Mouse (Mus musculus) megakaryocyte-erythroid progenitor cell, adult 5-6 weeks (primary cell): Measurements from ENCODE around the gene Kiss1r. TPM values are rescaled to one million over a fixed set of nuclear protein-coding genes. Genes with fewer than 3 reads are reported as not detected.
A peak's percentile ranks its signal among the peaks of the same experiment; 100 is the strongest.
"Not testable (repeated sequence)": the region's sequence is repeated elsewhere in the genome, so short reads cannot be mapped to it uniquely, and the experiment has no call there.

ENCODE experiments used
- ATAC-seq: replicated peaks from 2 replicates; pipeline ENCODE4 v1.8.0; 2016; ENCODE audit warnings: mild to moderate bottlenecking, inconsistent platforms; ENCODE audit not compliant: severe bottlenecking, poor library complexity, low FRiP score, low TSS enrichment
- total RNA-seq, 2 experiments: library from RNA; stranded (forward) in 1 of 2; stranded (reverse) in 1 of 2; fragments of 200-1000, 215-1000 nt in 1 of 2; fragments of >200 nt in 1 of 2; fragmentation: Nextera tagmentation in 1 of 2; gene quantifications; 2 replicates each; pipeline ENCODE4 v1.2.3; 2014 to 2017

Kiss1r gene
- total RNA-seq (2014; fragmentation: Nextera tagmentation) (0.31 TPM in 1 of 2 replicates, not detected in the other), total RNA-seq (2017) (2.2 TPM in 1 of 2 replicates, not detected in the other)

DNA sequence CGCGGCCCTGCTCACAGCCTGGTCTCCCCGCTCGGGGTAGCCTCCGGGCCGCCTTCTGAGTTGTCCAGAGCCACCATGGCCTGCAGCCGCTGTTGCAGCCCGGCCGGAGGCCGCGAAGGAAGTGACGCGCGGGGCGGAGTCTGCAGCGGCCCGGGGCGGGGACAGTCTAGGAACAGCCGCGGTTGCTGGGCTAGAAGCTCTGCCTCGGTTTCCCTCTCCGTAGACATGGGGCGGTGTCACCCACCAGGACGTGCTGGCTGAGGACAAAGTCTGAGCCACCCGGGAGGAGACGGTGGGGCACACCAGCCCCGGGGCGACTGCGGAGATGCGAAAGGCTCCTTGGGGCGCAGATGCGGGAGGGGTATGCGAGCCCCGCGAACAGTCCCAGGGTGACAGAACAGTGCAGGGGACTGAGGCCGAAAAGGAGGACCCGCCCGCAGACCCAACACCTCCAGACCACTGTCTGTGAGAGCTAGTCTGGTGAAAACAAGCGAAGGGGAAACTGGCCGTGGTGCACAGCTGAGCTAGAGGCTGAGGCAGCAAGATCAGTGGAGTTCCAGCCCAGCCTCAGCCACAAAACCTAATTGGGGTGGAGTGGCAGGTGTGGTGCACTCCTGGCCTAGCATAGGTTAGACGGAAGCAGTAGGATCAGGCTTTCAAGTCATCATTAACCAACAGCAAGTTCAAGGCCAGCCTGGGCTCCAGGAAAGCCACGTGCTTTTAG is at the start of gene Kiss1r:
TSS of gene Kiss1r (plus strand) at position 164 of the 724 bp plus-strand sequence.
- peak; percentile 50 for ATAC-seq

DNA sequence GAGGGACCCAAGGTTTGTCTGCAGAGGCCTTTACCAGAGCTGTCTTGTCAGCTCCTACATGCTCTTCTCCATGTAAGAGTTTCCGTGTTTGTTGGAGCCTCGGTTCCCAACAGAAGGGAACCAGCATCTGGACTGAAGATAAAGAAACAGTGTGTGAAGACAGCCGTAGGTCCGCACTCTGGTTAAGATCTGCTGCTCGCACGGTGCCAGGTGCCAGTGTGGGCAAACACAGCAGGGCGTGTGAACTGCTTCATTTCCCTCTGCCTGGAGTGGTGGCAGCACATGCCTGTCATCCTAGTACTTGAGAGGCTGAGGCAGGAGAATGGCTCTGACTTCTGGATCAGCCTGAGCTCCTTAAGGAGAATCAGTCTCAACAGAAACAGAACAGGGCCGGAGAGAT is 44.9 kb upstream of the Kiss1r start:
- no peak for ATAC-seq

DNA sequence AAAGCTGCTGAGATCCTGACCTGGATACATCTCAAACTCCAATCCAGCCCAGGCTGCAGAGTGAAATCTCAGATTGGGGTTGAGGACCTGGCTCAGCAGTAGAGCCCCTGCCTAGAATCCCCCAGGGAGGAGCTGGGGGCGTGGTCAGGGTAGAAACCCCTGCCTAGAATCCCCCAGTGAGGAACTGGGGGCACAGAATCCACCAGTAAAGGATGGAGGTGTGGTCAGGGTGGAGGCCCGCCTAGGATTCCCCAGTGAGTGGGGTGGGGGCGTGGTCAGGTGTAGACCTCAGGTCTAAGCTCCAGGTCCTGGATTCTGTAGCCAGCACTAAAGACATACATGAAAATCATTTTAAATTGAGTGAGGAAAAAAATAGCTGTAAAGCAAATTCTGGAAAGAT is 43.9 kb upstream of the Kiss1r start:
- no peak for ATAC-seq

DNA sequence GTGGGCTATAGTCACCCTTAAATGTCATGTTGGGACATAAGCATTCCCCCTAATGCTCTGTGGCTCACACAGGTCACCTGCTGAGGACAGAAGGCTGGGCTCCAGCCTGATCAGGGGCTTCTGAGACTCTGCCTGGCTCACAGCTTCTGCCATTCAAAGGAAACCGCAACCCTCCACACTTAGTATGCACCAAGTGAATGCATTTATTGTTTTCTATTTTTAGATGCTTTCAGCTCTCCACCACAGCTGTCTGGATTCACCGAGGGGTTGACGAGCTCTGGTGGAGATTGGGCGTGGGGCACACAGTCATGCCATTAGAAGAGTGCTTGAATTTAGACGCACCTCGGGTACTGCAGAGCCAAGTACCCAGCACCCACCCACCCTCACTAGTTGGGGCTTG is 43.5 kb upstream of the Kiss1r start:
- ATAC-seq = no peak

DNA sequence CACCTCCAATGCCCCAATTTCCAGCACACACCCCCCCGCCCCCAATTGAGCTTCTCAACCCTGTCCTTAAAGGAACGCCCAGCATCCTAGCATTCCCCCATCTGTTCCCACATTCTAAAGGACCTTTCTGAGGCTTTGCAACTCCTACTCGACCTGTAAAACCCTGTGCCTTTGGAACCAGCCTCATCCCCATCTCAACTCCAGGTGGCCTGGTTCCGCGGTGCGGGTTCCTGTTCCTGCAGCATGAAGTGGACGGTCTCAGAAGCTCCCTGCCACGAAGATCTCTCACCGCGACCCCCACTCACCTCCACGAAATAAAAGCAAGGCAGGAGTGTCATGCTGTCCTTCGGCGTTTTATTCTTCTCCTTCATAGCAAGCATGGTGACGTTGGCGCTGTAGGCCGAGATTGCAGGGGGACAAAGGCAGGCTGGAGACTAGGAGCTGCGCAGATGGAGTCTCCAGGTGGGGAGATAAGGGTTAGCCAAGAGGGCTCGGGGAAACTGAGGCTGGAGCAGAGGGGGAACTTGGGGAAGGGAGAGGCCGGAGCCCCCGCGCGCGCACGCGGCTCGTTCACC is 43.0 kb upstream of the Kiss1r start:
- ATAC-seq = no peak

DNA sequence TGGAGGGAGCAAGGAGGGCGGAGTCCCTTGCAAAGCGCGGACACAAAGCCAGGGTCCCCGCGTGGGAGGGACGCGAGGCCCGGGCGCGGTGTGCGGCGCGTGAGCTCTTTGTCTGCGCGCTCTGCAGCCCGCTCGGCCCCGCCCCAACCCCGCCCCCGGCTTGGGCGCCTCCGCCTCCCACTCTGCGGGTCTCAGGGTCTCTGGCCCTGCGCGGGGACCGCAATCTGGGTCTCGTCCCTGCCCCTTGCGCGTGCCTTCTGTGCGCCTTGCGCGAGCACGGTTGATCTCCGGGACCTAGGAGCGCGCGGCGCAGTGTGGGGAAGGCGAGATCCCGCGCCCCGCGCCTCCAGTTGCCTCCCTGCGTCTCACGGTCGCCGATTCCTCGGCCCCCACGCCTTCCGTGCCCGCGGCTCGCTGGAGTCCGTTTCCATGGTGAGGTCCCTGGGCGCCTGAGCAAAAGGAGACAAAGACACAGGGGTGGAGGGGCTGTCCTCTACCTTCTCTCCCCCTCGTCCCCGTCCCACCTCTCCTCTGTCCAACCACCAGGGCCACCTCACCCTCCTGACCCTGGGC is 42.4 kb upstream of the Kiss1r start, which contains the start of the genes Prtn3 and Plppr3:
TSS of gene Prtn3 (plus strand) at position 187 of the 573 bp plus-strand sequence.
TSS of gene Plppr3 (minus strand) at position 345 of the 573 bp plus-strand sequence.
- 0 out of 2 replicates have a peak, but pooled peaks have one; percentile 17 for ATAC-seq

DNA sequence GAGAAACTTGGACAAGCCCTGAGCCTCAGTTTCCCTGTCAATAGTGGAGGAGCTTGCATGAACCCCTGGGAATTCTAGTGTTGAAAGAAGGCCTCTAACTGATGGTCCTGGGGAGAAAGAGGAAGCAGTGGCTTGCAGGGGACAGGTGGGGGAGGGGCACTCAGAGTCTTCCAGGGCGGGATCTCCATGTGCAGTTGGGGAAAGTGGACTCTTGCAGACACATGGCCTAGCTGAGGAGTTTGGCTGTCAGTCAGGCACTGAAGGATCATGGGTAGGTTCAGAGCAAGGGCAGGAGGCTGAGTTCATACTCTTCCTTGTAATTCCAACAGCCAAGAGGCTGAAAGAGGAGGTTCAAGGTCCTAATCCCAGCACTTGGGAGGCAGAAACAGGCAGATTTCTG is 39.6 kb upstream of the Kiss1r start:
- no peak for ATAC-seq

DNA sequence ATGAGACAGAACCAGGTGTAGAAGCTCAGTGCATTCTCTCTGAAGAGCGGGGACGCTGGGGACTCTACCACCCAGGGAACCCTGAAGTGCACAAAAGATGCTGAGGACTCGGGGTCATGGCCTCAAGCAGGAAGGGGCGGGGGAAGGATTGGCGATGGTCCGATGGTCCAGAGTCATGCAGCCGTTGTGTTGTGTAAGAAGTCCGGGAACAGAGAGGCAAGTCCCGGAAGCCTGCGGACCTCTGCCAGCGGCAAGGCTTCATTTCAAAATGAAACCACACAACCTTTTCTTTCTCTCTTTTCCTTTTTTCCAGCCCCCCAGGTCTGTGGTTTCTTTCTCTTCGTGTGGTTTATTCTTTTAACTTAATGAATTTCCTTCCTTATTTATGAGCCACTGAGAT is 39.0 kb upstream of the Kiss1r start:
- no peak for ATAC-seq

DNA sequence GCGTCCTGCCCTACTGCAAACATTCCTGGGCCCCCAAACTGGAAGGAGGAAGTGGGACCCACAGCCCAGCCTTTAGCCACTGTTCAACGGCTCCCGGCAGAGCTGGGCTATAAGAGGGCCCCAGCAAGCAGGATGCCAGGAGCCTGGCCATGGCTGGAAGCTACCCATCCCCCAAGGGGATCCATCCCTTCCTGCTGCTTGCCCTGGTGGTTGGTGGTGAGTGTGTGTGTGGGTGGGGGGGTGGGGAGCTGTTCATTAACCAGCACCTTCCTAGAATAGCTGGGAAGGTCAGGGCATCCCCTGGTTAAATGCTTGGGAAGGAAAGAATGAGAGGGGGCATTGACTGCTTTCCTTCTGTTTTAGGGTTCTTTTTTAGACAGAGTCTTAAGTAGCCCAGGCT is 37.2 kb upstream of the Kiss1r start:
- no peak for ATAC-seq

DNA sequence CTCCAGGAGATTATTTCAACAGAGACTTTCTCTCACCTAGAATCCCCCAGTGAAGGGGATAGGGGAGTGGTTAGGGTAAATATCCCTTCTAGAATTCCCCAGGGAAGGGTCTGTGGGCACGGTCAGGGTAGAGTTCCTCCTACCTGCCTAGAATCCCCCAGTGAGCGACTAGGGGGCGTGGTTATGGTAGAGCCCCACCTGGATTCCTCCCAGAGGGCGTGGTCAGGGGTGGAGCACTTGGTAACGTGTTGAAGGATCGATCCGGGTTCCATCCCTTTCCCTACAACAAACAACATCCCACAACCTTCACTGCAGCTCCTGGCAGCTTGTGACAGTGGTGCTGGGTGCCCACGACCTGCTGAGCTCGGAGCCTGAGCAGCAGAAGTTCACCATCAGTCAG is 36.0 kb upstream of the Kiss1r start:
- no peak for ATAC-seq

DNA sequence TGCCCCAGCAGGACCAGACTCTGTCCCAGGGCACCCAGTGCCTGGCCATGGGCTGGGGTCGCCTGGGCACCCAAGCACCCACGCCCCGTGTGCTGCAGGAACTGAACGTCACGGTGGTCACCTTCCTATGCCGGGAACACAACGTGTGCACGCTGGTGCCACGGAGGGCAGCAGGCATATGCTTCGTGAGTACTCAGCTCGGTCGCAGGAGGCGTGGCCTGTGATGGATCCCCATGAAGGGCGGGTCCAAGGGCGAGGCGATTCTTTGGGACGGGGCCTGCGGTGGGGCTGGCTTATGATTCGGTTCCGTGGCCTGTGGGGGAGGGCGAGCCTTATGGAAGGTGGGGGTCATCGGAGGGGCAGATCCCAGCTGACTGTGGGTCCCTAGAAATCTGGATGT is 34.8 kb upstream of the Kiss1r start:
- peak; percentile 60 for ATAC-seq

DNA sequence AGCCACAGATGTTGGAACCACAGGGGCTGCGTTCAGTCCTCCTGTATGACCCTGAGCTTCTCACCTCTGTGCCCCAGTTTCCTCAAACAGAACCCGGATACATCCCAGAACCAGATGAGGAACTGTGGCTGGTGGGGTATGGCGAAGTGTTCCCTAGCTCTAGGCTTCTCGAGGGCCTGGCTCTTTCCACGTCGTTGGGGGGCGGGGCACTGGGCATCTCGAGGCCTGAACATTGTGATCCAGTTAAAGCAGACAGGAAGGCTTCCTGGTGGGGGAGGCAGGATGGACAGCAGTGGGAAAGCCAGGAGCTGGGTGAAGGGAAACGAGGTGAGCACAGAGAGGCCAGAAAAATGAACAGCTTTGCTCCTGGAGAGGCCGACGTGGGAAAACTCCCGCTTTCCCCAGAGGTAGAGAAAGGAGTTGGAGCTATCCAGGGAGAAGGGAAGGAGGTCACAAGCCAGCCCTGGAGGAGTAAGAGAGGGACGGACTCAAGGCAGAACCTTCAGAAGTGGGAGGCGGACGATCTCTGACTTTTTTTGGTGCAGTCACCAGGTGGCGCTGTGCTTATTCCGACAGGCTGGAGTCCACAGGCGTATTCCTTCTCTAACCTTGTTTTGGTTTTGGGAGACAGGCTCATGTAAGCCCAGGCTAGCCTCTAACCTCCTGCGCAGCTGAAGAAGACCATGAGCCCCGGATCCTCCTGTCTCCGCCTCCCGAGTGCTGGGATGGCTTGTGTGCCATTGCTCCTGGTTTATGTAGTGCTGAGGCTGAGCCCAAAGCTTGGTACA is 33.3 kb upstream of the Kiss1r start:
- ATAC-seq = peak; percentile 51

DNA sequence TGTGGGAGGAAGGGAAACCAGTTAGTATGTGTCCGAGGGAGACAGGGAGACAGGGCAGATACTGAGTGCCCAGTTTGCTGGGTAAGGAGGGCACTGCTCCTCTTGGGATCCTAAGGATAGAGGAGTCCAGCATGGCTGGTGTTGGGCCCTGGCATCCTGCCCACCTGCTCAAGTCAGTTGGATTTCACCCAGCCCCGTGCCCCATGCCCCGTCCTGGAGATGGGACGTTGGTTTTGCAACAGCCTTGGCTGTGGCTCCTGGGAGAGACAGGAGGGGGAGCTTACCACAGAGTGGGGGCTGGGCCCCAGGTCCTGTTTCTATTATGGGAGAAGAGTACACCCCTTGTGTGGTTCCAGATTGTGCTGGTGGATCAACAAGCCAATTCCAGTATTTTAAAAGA is 32.3 kb upstream of the Kiss1r start:
- ATAC-seq = 0 out of 2 replicates have a peak, but pooled peaks have one; percentile 8

DNA sequence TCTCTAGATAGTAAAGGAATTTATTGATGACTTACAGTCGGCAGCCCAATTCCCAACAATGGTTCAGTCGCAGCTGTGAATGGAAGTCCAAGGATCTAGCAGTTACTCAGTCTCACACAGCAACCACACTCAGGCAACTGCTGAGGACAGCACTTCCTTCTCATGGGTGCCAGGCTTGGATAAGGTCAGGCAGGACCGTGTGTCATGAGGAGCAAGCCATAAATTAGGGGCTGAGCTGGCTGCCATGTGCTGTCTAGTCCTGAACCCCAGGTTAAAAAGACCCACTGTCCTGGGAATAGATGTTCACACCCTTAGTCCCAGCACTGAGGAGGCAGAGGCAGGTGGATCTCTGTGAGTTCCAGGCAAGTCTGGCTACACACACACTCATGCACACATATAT is 31.8 kb upstream of the Kiss1r start:
- not testable (repeated sequence) for ATAC-seq

DNA sequence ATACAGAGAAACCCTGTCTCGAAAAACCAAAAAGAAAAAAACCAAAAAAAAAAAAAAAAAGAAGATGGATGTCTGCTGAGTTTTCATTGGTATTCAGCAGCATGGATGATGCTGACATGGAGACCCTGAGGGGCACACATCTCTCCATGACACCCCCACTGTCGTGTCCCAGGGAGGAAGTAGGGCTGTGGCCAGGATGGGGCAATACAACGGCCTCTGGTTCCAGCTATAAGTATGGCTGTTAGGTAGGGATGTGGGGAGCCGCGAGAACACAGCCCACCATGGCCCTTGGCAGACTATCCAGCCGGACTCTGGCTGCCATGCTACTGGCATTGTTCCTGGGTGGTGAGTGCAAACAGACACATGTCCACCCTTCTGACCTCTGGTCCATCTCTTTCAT is 30.7 kb upstream of the Kiss1r start, which contains the start of gene Elane:
TSS of gene Elane (plus strand) at position 194 of the 400 bp plus-strand sequence.
- ATAC-seq = no peak

DNA sequence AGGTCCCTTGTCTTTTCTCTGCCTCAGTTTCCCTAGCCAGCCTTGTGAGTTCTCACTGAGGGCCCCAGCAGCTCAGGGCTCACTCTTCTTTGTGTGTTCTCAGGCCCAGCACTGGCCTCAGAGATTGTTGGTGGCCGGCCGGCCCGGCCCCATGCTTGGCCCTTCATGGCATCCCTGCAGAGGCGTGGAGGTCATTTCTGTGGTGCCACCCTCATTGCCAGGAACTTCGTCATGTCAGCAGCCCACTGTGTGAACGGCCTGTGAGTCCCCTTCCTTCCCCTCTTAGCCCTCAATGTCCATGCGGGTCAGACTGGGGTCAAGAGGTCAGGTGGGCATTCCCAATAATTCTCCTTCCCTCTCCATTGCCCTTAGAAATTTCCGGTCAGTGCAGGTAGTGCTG is 30.2 kb upstream of the Kiss1r start:
- ATAC-seq = no peak

DNA sequence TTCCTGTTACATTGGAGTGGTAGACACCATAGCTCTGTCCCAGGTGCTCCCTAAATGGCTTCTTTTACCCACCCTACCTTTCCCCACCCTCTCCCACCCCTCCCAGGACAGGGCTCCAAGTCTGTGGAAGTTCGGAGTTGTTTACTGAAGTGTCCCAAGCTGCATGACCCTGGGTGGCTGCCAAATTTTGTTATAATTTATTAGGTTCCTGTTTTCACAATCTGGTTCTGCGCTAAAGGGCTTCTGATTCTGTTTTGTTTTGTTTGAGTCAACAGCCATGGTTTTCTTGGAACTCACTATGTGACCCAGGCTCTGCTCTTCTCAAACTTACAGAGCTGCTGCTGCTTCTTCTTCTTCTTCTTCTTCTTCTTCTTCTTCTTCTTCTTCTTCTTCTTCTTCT is 27.4 kb upstream of the Kiss1r start:
- ATAC-seq = no peak

DNA sequence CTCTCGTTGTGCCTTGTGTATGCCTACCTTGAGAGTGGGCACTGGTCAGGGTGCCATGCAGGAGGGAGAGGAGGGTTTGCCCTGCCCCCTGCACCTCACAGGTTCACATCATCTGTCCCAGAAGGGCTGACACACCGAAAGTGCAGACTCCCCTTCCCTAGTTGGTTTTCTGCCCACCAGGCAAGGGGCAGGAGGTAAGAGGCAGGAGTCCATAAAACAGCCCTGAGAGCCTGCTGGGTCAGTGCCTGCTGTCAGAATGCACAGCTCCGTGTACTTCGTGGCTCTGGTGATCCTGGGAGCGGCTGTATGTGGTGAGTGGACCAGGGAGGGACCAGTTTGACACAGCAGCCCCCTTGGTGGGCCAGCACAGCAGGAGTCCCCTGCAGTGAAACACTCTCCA is 26.1 kb upstream of the Kiss1r start, which contains the start of gene Cfd:
TSS of gene Cfd (plus strand) at position 184 of the 400 bp plus-strand sequence.
- ATAC-seq = no peak

DNA sequence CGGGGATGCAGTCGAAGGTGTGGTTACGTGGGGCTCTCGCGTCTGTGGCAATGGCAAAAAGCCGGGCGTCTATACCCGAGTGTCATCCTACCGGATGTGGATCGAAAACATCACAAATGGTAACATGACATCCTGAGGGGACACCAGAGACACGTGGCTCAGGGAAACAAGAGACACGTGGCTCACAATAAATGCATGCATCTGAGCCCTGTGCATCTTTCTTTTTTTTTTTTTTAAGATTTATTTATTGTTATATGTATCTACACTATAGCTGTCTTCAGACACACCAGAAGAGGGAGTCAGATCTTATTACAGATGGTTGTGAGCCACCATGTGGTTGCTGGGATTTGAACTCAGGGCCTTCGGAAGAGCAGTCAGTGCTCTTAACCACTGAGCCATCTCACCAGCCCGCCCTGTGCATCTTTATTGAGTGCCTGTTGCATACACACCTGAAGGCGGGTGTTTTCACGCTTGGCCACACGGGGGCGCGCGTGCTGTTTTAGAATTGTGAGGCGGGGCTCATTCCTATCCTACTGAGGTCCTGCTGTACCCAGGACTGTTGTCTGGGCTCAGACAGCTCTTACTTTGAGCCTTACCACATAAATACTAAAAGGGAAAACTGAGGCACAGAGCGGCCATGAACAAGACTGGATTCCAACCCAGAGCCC is 24.2 kb upstream of the Kiss1r start:
- peak; percentile 72 for ATAC-seq
